Comparison of ENCODE assay signal across 15 mouse cellular contexts in genomic region chr6:29036698-29037097, GRCm38 (mm10). TPM values are rescaled to one million over a fixed set of nuclear protein-coding genes. Genes with fewer than 3 reads are reported as not detected.
DNase-seq lines count a peak whose midpoint lies in the region; ATAC-seq and TF ChIP-seq lines count a peak whose summit lies in the region.
"Had no signal": no experiment of that assay in that cellular context is flagged by ENCODE, and none has a peak within 500 bp of the region (broad histone marks: within the 10 kb centered on the region; RNA-seq: fewer than 3 reads in every experiment).

No protein-coding gene starts in this region.

- no peaks in the 10 kb centered on the region for H3K4me1 ChIP-seq in kidney, adult 2 months (ENCODE audit: control insufficient read depth, insufficient read depth, low read length)
- H3K4me1 ChIP-seq in kidney, embryonic 16.5 days (ENCODE audit: insufficient read depth, low read length): no peaks in the 10 kb centered on the region
- H3K4me1 ChIP-seq in heart, embryonic 10.5 days: no peaks in the 10 kb centered on the region
- H3K4me1 ChIP-seq: lung, embryonic 15.5 days had no signal

- WGBS in kidney, adult 2 months: 42% methylated on average over 4 of the region's 4 CpGs
- WGBS in kidney, embryonic 16.5 days: 52% methylated on average over 4 of the region's 4 CpGs
- 59% methylated on average over 4 of the region's 4 CpGs for WGBS in heart, embryonic 10.5 days

- H3K36me3 ChIP-seq in kidney, adult 2 months (ENCODE audit: control insufficient read depth, insufficient read depth, low read length): no peaks in the 10 kb centered on the region
- H3K36me3 ChIP-seq in kidney, embryonic 16.5 days (ENCODE audit: insufficient read depth, low read length): no peaks in the 10 kb centered on the region
- H3K36me3 ChIP-seq in heart, embryonic 10.5 days: no peaks in the 10 kb centered on the region
- H3K36me3 ChIP-seq: lung, embryonic 15.5 days had no signal

- no peak overlapping the region for H3K9ac ChIP-seq in kidney, embryonic 16.5 days (replicated peaks; ENCODE audit: low read length)
- H3K9ac ChIP-seq: lung, embryonic 15.5 days had no signal

- no peak for ATAC-seq in kidney, embryonic 16.5 days (ENCODE audit: low FRiP score, low TSS enrichment)

- no peaks in the 10 kb centered on the region for H3K27me3 ChIP-seq in kidney, adult 2 months (replicated peaks; ENCODE audit: control insufficient read depth, insufficient read depth, low read length)
- no peaks in the 10 kb centered on the region for H3K27me3 ChIP-seq in kidney, embryonic 16.5 days (ENCODE audit: insufficient read depth, low read length)
- H3K27me3 ChIP-seq in heart, embryonic 10.5 days (ENCODE audit: insufficient read depth, poor library complexity, severe bottlenecking): no peaks in the 10 kb centered on the region
- H3K27me3 ChIP-seq: lung, embryonic 15.5 days had no signal

- peak; percentile 27 for DNase-seq in kidney, adult 2 months
- DNase-seq in NIH3T3 (ENCODE audit: low read depth): peak; percentile 47
- DNase-seq in cerebellum, adult 11-12 months: peak; percentile 51
- DNase-seq in layer of hippocampus, adult 18-20 months (ENCODE audit: low spot score in 2 of 2): peak; percentile 55 to 65
- DNase-seq in B cell, adult 2 months: no peak
- DNase-seq in urinary bladder, postnatal 36 days (ENCODE audit: low spot score in 2 of 2): no peak
- DNase-seq in heart, embryonic 10.5 days (ENCODE audit: low spot score): no peak
- DNase-seq: gastrocnemius, postnatal 25 days; kidney, adult 9 months; thymus, postnatal 4 days had no signal

- TF ChIP-seq POLR2A in kidney, adult 2 months (IDR thresholded peaks at IDR 0.05; ENCODE audit: low read depth, low read length): no peak

- H3K27ac ChIP-seq in kidney, adult 2 months (ENCODE audit: insufficient read depth, low read depth, low read length): no peak overlapping the region
- no peak overlapping the region for H3K27ac ChIP-seq in kidney, embryonic 16.5 days (ENCODE audit: low read length)
- no peak overlapping the region for H3K27ac ChIP-seq in heart, embryonic 10.5 days
- H3K27ac ChIP-seq: lung, embryonic 15.5 days had no signal

- H3K4me3 ChIP-seq in kidney, adult 2 months (ENCODE audit: insufficient read depth, low read depth, low read length): no peak overlapping the region
- no peak overlapping the region for H3K4me3 ChIP-seq in kidney, embryonic 16.5 days (ENCODE audit: low read length)
- no peak overlapping the region for H3K4me3 ChIP-seq in heart, embryonic 10.5 days
- H3K4me3 ChIP-seq: lung, embryonic 15.5 days had no signal

- H3K4me2 ChIP-seq in kidney, embryonic 16.5 days (replicated peaks; ENCODE audit: low read depth, low read length): no peak overlapping the region
- H3K4me2 ChIP-seq: lung, embryonic 15.5 days had no signal

- no peaks in the 10 kb centered on the region for H3K9me3 ChIP-seq in kidney, embryonic 16.5 days (ENCODE audit: low read length)
- H3K9me3 ChIP-seq in heart, embryonic 10.5 days: no peaks in the 10 kb centered on the region
- H3K9me3 ChIP-seq: lung, embryonic 15.5 days had no signal

- no peak for TF ChIP-seq CTCF in kidney, adult 2 months (conservative IDR thresholded peaks at IDR 0.05; ENCODE audit: insufficient read depth, insufficient read length, low read depth, low read length)

RNA-seq across cellular contexts. Expression of gene Lep, which starts 23.3 kb away (rescaled TPM):
- 1.4 and 2.6 TPM in 2 replicates for polyA plus RNA-seq in kidney, adult 2 months (2012; rRNA removed)
- polyA plus RNA-seq in kidney, embryonic 16.5 days (2015; fragmentation: Nextera tagmentation; extraction: Ambion mirVana): not detected in 2 replicates
- not detected for total RNA-seq in layer of hippocampus, adult 18-20 months (2021)
- not detected in 2 replicates for polyA plus RNA-seq in heart, embryonic 10.5 days (2016; fragmentation: Nextera tagmentation; extraction: Ambion mirVana)
- total RNA-seq: left cerebral cortex, postnatal 36 days; MEL had no signal
- polyA plus RNA-seq: heart, embryonic 16.5 days; lung, embryonic 15.5 days had no signal

Comparison
In these comparisons a context has a peak if more than half of its experiments do, and no peak if none do; other contexts are left out.
1. DNase-seq: peak in kidney, adult 2 months (single experiment), NIH3T3 (single experiment), cerebellum, adult 11-12 months (single experiment) and layer of hippocampus, adult 18-20 months (2 of 2); none in B cell, adult 2 months (0 of 2), urinary bladder, postnatal 36 days (0 of 2) and heart, embryonic 10.5 days (single experiment).